Mouse (Mus musculus) adrenal gland, adult 10 weeks (tissue): ENCODE data around the gene Tbc1d15. TPM values are rescaled to one million over a fixed set of nuclear protein-coding genes. Genes with fewer than 3 reads are reported as not detected.

ENCODE experiments used
- polyA plus RNA-seq: library from polyadenylated mRNA; stranded (reverse); fragments of 350-450 nt; fragmentation: Illumina TruSeq; extraction: RNeasy Lipid Tissue Mini Kit (QIAGEN cat#74804); gene quantifications from one replicate; pipeline ENCODE4 v1.2.3, GENCODE M21; 2014; ENCODE audit warnings: low read depth, low replicate concordance

The Tbc1d15 gene
- 126 TPM for polyA plus RNA-seq

GRCm38 (mm10) chr10:115251088-115251934 is at the start of gene Tbc1d15:
TSS of gene Tbc1d15 (minus strand) at chr10:115251467.

GRCm38 (mm10) chr10:115184697-115185096 is 66.6 kb downstream of the Tbc1d15 start, which contains the start of gene Tph2:
TSS of gene Tph2 (minus strand) at chr10:115185022.

Other genes starting within 250 kb of the Tbc1d15 start
- gene Tph2, start 66.4 kb downstream of the Tbc1d15 start, polyA plus RNA-seq, result not detected
- gene Rab21, start 64.1 kb upstream of the Tbc1d15 start, polyA plus RNA-seq, result 120 TPM
- 45.3 TPM for gene Tmem19, start 111.0 kb upstream of the Tbc1d15 start, polyA plus RNA-seq
- 34.5 TPM for gene Thap2, start 133.0 kb upstream of the Tbc1d15 start, polyA plus RNA-seq
- 117 TPM for gene Zfc3h1, start 133.5 kb upstream of the Tbc1d15 start, polyA plus RNA-seq